In genomic region chr6:38787134-38787533, GRCm38 (mm10) we compare ENCODE assay signal across 21 mouse cellular contexts.
A peak's percentile ranks its signal among the peaks of the same experiment; 100 is the strongest.
DNase-seq lines count a peak whose midpoint lies in the region; ATAC-seq lines count a peak whose summit lies in the region.
"Had no signal": no experiment of that assay in that cellular context is flagged by ENCODE, and none has a peak within 500 bp of the region (broad histone marks: within the 10 kb centered on the region; RNA-seq: fewer than 3 reads in every experiment).

No protein-coding gene starts in this region.

- no peak for DNase-seq in heart, postnatal 14 days
- no peak for DNase-seq in lung, postnatal 10 days
- no peak for DNase-seq in cerebellum, adult 11-12 months
- DNase-seq: adrenal gland, postnatal 36 days; gastrocnemius, postnatal 14 days; kidney, adult 18-20 months; kidney, postnatal 14 days; right cerebral cortex, postnatal 14 days; thymus, postnatal 4 days had no signal

- no peaks in the 10 kb centered on the region for H3K36me3 ChIP-seq in heart, embryonic 14.5 days (ENCODE audit: control insufficient read depth, insufficient read depth, low read length)
- no peaks in the 10 kb centered on the region for H3K36me3 ChIP-seq in lung, embryonic 16.5 days (ENCODE audit: control insufficient read depth, insufficient read depth, low read length)
- H3K36me3 ChIP-seq in intestine, embryonic 16.5 days (ENCODE audit: control insufficient read depth, insufficient read depth, low read length) = no peaks in the 10 kb centered on the region
- H3K36me3 ChIP-seq in liver, embryonic 15.5 days (replicated peaks) = peaks cover 54% of the 10 kb centered on the region
- H3K36me3 ChIP-seq: heart, embryonic 15.5 days; limb, embryonic 15.5 days; neural tube, embryonic 13.5 days had no signal

- no peak overlapping the region for H3K4me3 ChIP-seq in heart, embryonic 14.5 days (ENCODE audit: control insufficient read depth in 1 of 2, insufficient read depth in 1 of 2, low read depth in 1 of 2, low read length in 2 of 2)
- no peak overlapping the region for H3K4me3 ChIP-seq in lung, embryonic 16.5 days (ENCODE audit: low read length)
- H3K4me3 ChIP-seq in intestine, embryonic 16.5 days (ENCODE audit: low read length) = no peak overlapping the region
- H3K4me3 ChIP-seq in liver, embryonic 15.5 days (replicated peaks) = no peak overlapping the region
- H3K4me3 ChIP-seq: embryonic facial prominence, embryonic 13.5 days; heart, embryonic 15.5 days; hindbrain, embryonic 12.5 days; limb, embryonic 15.5 days; neural tube, embryonic 13.5 days had no signal

- H3K27me3 ChIP-seq in heart, embryonic 14.5 days (ENCODE audit: control insufficient read depth, insufficient read depth, low read length) = no peaks in the 10 kb centered on the region
- no peaks in the 10 kb centered on the region for H3K27me3 ChIP-seq in lung, embryonic 16.5 days (ENCODE audit: control insufficient read depth, insufficient read depth, low read depth, low read length)
- H3K27me3 ChIP-seq in intestine, embryonic 16.5 days (replicated peaks; ENCODE audit: control insufficient read depth, insufficient read depth, low read length) = no peaks in the 10 kb centered on the region
- no peaks in the 10 kb centered on the region for H3K27me3 ChIP-seq in liver, embryonic 15.5 days
- H3K27me3 ChIP-seq: embryonic facial prominence, embryonic 13.5 days; heart, embryonic 15.5 days; hindbrain, embryonic 12.5 days; limb, embryonic 15.5 days; neural tube, embryonic 13.5 days; Patski had no signal

- H3K9ac ChIP-seq in heart, embryonic 14.5 days (ENCODE audit: low read length) = 0 out of 2 replicates have a peak overlapping the region, but pooled peaks have one; percentile 5
- H3K9ac ChIP-seq in lung, embryonic 16.5 days (ENCODE audit: low read length) = no peak overlapping the region
- H3K9ac ChIP-seq in intestine, embryonic 16.5 days (ENCODE audit: low read depth, low read length) = no peak overlapping the region
- H3K9ac ChIP-seq in liver, embryonic 15.5 days = no peak overlapping the region
- H3K9ac ChIP-seq: embryonic facial prominence, embryonic 13.5 days; heart, embryonic 15.5 days; hindbrain, embryonic 12.5 days; limb, embryonic 15.5 days; neural tube, embryonic 13.5 days had no signal

- ATAC-seq in heart, embryonic 14.5 days (ENCODE audit: insufficient number of reproducible peaks, insufficient read depth, low FRiP score, low read depth) = no peak
- ATAC-seq in lung, embryonic 16.5 days (ENCODE audit: low read depth) = no peak
- ATAC-seq in intestine, embryonic 16.5 days = 0 out of 2 replicates have a peak, but pooled peaks have one; percentile 31
- no peak for ATAC-seq in liver, embryonic 15.5 days (ENCODE audit: insufficient read depth)
- no peak for ATAC-seq in activated CD4-positive, CD25-positive, alpha-beta regulatory T cell, adult 4 months
- ATAC-seq: Patski had no signal

- peaks cover 3 to 33% of the 10 kb centered on the region in 2 experiments; a peak in 3 of 4 replicates for H3K4me1 ChIP-seq in heart, embryonic 14.5 days (ENCODE audit: control insufficient read depth in 2 of 2, insufficient read depth in 2 of 2, low read length in 2 of 2)
- peaks cover 16% of the 10 kb centered on the region for H3K4me1 ChIP-seq in lung, embryonic 16.5 days (replicated peaks; ENCODE audit: control insufficient read depth, insufficient read depth, low read length)
- H3K4me1 ChIP-seq in intestine, embryonic 16.5 days (ENCODE audit: control insufficient read depth, insufficient read depth, low read length) = peaks cover 19% of the 10 kb centered on the region
- H3K4me1 ChIP-seq in liver, embryonic 15.5 days (replicated peaks) = peaks cover 46% of the 10 kb centered on the region

- H3K9me3 ChIP-seq in heart, embryonic 14.5 days (ENCODE audit: control insufficient read depth, low read length) = no peaks in the 10 kb centered on the region
- no peaks in the 10 kb centered on the region for H3K9me3 ChIP-seq in lung, embryonic 16.5 days (ENCODE audit: control insufficient read depth, low read length)
- peaks cover 4% of the 10 kb centered on the region; the same call in 1 of the 2 replicates for H3K9me3 ChIP-seq in intestine, embryonic 16.5 days (ENCODE audit: control insufficient read depth, low read length)
- H3K9me3 ChIP-seq in liver, embryonic 15.5 days (replicated peaks) = no peaks in the 10 kb centered on the region
- H3K9me3 ChIP-seq: embryonic facial prominence, embryonic 13.5 days; heart, embryonic 15.5 days; hindbrain, embryonic 12.5 days; limb, embryonic 15.5 days; neural tube, embryonic 13.5 days had no signal

- intact Hi-C loops in heart, postnatal 14 days (cut with DNase I) = no loop called here

- H3K4me2 ChIP-seq in heart, embryonic 14.5 days (ENCODE audit: low read length) = no peak overlapping the region
- H3K4me2 ChIP-seq in lung, embryonic 16.5 days (ENCODE audit: low read depth, low read length) = no peak overlapping the region
- H3K4me2 ChIP-seq in intestine, embryonic 16.5 days (ENCODE audit: low read depth, low read length) = no peak overlapping the region
- H3K4me2 ChIP-seq in liver, embryonic 15.5 days = no peak overlapping the region
- H3K4me2 ChIP-seq: embryonic facial prominence, embryonic 13.5 days; heart, embryonic 15.5 days; hindbrain, embryonic 12.5 days; limb, embryonic 15.5 days; neural tube, embryonic 13.5 days had no signal

- H3K27ac ChIP-seq in heart, embryonic 14.5 days (replicated peaks in 1 of 2; ENCODE audit: control insufficient read depth in 1 of 2, insufficient read depth in 1 of 2, low read depth in 2 of 2, low read length in 2 of 2) = no peak overlapping the region
- peak overlapping the region; percentile 39 for H3K27ac ChIP-seq in lung, embryonic 16.5 days (ENCODE audit: low read length)
- no peak overlapping the region for H3K27ac ChIP-seq in intestine, embryonic 16.5 days (ENCODE audit: low read length)
- peak overlapping the region; percentile 72 for H3K27ac ChIP-seq in liver, embryonic 15.5 days (replicated peaks)
- H3K27ac ChIP-seq: embryonic facial prominence, embryonic 13.5 days; heart, embryonic 15.5 days; hindbrain, embryonic 12.5 days; limb, embryonic 15.5 days; macrophage; neural tube, embryonic 13.5 days had no signal

- WGBS in heart, embryonic 14.5 days = 37% methylated on average over 1 of the region's 1 CpGs
- WGBS in lung, embryonic 16.5 days = 45% methylated on average over 1 of the region's 1 CpGs
- 31% methylated on average over 1 of the region's 1 CpGs for WGBS in intestine, embryonic 16.5 days
- WGBS in liver, embryonic 15.5 days (ENCODE audit: insufficient replicate concordance) = 39% methylated on average over 1 of the region's 1 CpGs

Comparison
In these comparisons a context has a peak if more than half of its experiments do, and no peak if none do; other contexts are left out.
1. H3K27ac ChIP-seq: peak in lung, embryonic 16.5 days (single experiment) and liver, embryonic 15.5 days (single experiment); none in heart, embryonic 14.5 days (0 of 2) and intestine, embryonic 16.5 days (single experiment).